Mouse (Mus musculus): ENCODE measurements at regions not wholly inside any gene's neighbourhood (a gene's known extent, or its start where the extent isn't known, plus 50 kb on each side); places are given as distances from the start of the nearest gene placed in this dataset.

DNA sequence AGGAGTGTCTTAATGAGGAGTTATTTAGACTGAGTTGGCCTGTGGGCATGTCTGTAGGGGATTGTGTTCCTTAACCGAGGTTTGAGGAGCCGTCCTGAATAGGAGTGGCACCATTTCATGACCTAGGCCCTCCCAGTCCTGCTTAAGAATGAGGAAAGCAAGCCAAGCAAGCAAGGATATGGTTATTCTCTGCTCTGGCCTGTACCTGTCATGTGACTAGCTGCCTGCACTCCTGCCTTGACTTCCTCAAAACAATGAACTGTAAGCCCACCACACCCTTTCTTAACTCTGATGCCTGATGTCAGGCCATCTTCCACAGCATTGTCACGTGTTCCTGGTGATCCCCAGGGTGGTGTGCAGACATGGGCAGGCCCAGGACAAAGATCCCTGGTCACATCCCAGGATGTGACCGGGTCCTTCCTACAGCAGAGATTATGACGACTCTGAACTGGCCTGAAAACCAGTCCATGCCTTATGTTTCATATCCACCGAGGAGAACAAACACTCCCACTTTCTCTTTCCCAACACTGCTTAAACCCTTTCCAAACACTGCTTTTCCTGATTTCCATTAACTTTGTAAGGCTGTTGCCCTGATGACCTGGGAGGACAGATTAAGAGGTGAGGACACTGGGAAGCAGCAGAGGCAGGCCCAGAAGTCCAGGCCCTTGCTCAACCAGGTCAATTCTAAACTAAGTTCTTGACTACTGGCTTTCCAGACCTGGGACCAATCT, 67.2 kb upstream of the Insig1 start:
- TF ChIP-seq POLR2A (IDR thresholded peaks at IDR 0.05; ENCODE audit: insufficient read depth, low read length), result no peak
- TF ChIP-seq CTCF (IDR thresholded peaks at IDR 0.05; ENCODE audit: low read depth, low read length), result no peak
